Comparison of ENCODE assay signal across 23 mouse cellular contexts in genomic region chr4:130164121-130164520, GRCm38 (mm10). TPM values are rescaled to one million over a fixed set of nuclear protein-coding genes. Genes with fewer than 3 reads are reported as not detected.
DNase-seq lines count a peak whose midpoint lies in the region; ATAC-seq and TF ChIP-seq lines count a peak whose summit lies in the region.
"Had no signal": no experiment of that assay in that cellular context is flagged by ENCODE, and none has a peak within 500 bp of the region (broad histone marks: within the 10 kb centered on the region; RNA-seq: fewer than 3 reads in every experiment).

No protein-coding gene starts in this region.

- H3K4me1 ChIP-seq in heart, adult 2 months (ENCODE audit: control insufficient read depth, insufficient read depth, low read length) = peaks cover 25% of the 10 kb centered on the region
- peaks cover 33% of the 10 kb centered on the region for H3K4me1 ChIP-seq in kidney, adult 2 months (ENCODE audit: control insufficient read depth, insufficient read depth, low read length)
- peaks cover 25% of the 10 kb centered on the region for H3K4me1 ChIP-seq in kidney, embryonic 14.5 days (ENCODE audit: control insufficient read depth, insufficient read depth, low read length)
- peaks cover 29% of the 10 kb centered on the region for H3K4me1 ChIP-seq in lung, postnatal 0 days (ENCODE audit: insufficient read depth, low read depth, low read length)
- H3K4me1 ChIP-seq in lung, adult 2 months (ENCODE audit: control insufficient read depth, insufficient read depth, low read length) = peaks cover 29% of the 10 kb centered on the region
- H3K4me1 ChIP-seq in stomach, postnatal 0 days (replicated peaks; ENCODE audit: control insufficient read depth, insufficient read depth) = peaks cover 19% of the 10 kb centered on the region

- no peak overlapping the region for H3K4me2 ChIP-seq in kidney, embryonic 14.5 days (replicated peaks; ENCODE audit: low read depth, low read length)
- H3K4me2 ChIP-seq in lung, postnatal 0 days (replicated peaks; ENCODE audit: low read depth, low read length) = no peak overlapping the region
- no peak overlapping the region for H3K4me2 ChIP-seq in stomach, postnatal 0 days (replicated peaks; ENCODE audit: low read depth)

- no peaks in the 10 kb centered on the region for H3K9me3 ChIP-seq in kidney, embryonic 14.5 days (ENCODE audit: control insufficient read depth, low read length)
- no peaks in the 10 kb centered on the region for H3K9me3 ChIP-seq in lung, postnatal 0 days (ENCODE audit: low read length)
- no peaks in the 10 kb centered on the region for H3K9me3 ChIP-seq in stomach, postnatal 0 days (ENCODE audit: control insufficient read depth, low read length)
- H3K9me3 ChIP-seq: hindbrain, embryonic 13.5 days; limb, embryonic 15.5 days; midbrain, embryonic 12.5 days had no signal

- H3K9ac ChIP-seq in heart, adult 2 months (ENCODE audit: low read depth, low read length) = no peak overlapping the region
- H3K9ac ChIP-seq in kidney, embryonic 14.5 days (ENCODE audit: low read depth, low read length) = no peak overlapping the region
- H3K9ac ChIP-seq in lung, postnatal 0 days (replicated peaks; ENCODE audit: low read depth) = no peak overlapping the region
- H3K9ac ChIP-seq in stomach, postnatal 0 days (ENCODE audit: low read length) = 0 out of 2 replicates have a peak overlapping the region, but pooled peaks have one; percentile 2

- no peak for DNase-seq in heart, adult 2 months
- DNase-seq in heart, postnatal 14 days = no peak
- no peak for DNase-seq in kidney, adult 2 months
- no peak for DNase-seq in lung, postnatal 0 days (ENCODE audit: low spot score)
- no peak for DNase-seq in lung, adult 2 months
- DNase-seq in stomach, postnatal 0 days (ENCODE audit: low spot score) = no peak
- no peak for DNase-seq in embryo, embryonic 11 days
- DNase-seq: cerebellum, postnatal 14 days; spleen, adult 18-20 months had no signal

- H3K36me3 ChIP-seq in heart, adult 2 months (ENCODE audit: control insufficient read depth, insufficient read depth, low read length) = peaks cover 5% of the 10 kb centered on the region
- no peaks in the 10 kb centered on the region for H3K36me3 ChIP-seq in kidney, adult 2 months (ENCODE audit: control insufficient read depth, insufficient read depth, low read length)
- H3K36me3 ChIP-seq in kidney, embryonic 14.5 days (ENCODE audit: control insufficient read depth, insufficient read depth, low read length) = no peaks in the 10 kb centered on the region
- peaks cover 15% of the 10 kb centered on the region; the same call in 1 of the 2 replicates for H3K36me3 ChIP-seq in lung, postnatal 0 days (ENCODE audit: insufficient read depth, low read length)
- H3K36me3 ChIP-seq in stomach, postnatal 0 days (ENCODE audit: control insufficient read depth, insufficient read depth, low read length) = peaks cover 3% of the 10 kb centered on the region; the same call in 1 of the 2 replicates
- H3K36me3 ChIP-seq: hindbrain, embryonic 13.5 days; limb, embryonic 15.5 days; midbrain, embryonic 12.5 days had no signal

- H3K4me3 ChIP-seq in heart, adult 2 months = no peak overlapping the region
- no peak overlapping the region for H3K4me3 ChIP-seq in kidney, adult 2 months (ENCODE audit: insufficient read depth, low read depth, low read length)
- no peak overlapping the region for H3K4me3 ChIP-seq in kidney, embryonic 14.5 days (ENCODE audit: low read length)
- H3K4me3 ChIP-seq in lung, postnatal 0 days (ENCODE audit: low read depth, low read length) = no peak overlapping the region
- no peak overlapping the region for H3K4me3 ChIP-seq in lung, adult 2 months (replicated peaks; ENCODE audit: extremely low read depth, low read depth, low read length)
- H3K4me3 ChIP-seq in stomach, postnatal 0 days (ENCODE audit: low read depth, low read length) = no peak overlapping the region
- H3K4me3 ChIP-seq: hindbrain, embryonic 13.5 days; myocyte had no signal

- H3K27me3 ChIP-seq in heart, adult 2 months (ENCODE audit: control insufficient read depth, insufficient read depth, low read length) = no peaks in the 10 kb centered on the region
- H3K27me3 ChIP-seq in kidney, adult 2 months (replicated peaks; ENCODE audit: control insufficient read depth, insufficient read depth, low read length) = no peaks in the 10 kb centered on the region
- 0 out of 2 replicates have a peak, but pooled peaks cover 4% of the 10 kb centered on the region for H3K27me3 ChIP-seq in kidney, embryonic 14.5 days (ENCODE audit: control insufficient read depth, insufficient read depth, low read length)
- H3K27me3 ChIP-seq in lung, postnatal 0 days (replicated peaks; ENCODE audit: insufficient read depth, low read length) = no peaks in the 10 kb centered on the region
- no peaks in the 10 kb centered on the region for H3K27me3 ChIP-seq in stomach, postnatal 0 days (ENCODE audit: control insufficient read depth, insufficient read depth, low read length)
- H3K27me3 ChIP-seq: limb, embryonic 15.5 days had no signal

- 81% methylated on average over 6 of the region's 6 CpGs for WGBS in heart, adult 2 months
- WGBS in kidney, adult 2 months = 96% methylated on average over 6 of the region's 6 CpGs
- WGBS in kidney, embryonic 14.5 days = 82% methylated on average over 6 of the region's 6 CpGs
- 78% methylated on average over 6 of the region's 6 CpGs for WGBS in lung, postnatal 0 days
- WGBS in lung, adult 2 months = 84% methylated on average over 6 of the region's 6 CpGs
- 86% methylated on average over 6 of the region's 6 CpGs for WGBS in stomach, postnatal 0 days

- peak overlapping the region; percentile 75 for H3K27ac ChIP-seq in heart, adult 2 months
- peak overlapping the region; percentile 62 for H3K27ac ChIP-seq in kidney, adult 2 months (ENCODE audit: insufficient read depth, low read depth, low read length)
- no peak overlapping the region for H3K27ac ChIP-seq in kidney, embryonic 14.5 days (ENCODE audit: low read depth, low read length)
- H3K27ac ChIP-seq in lung, postnatal 0 days (ENCODE audit: low read length) = 0 out of 2 replicates have a peak overlapping the region, but pooled peaks have one; percentile 60
- peak overlapping the region; percentile 56 for H3K27ac ChIP-seq in stomach, postnatal 0 days (replicated peaks)
- H3K27ac ChIP-seq: hindbrain, embryonic 13.5 days; limb, embryonic 15.5 days; macrophage; midbrain, embryonic 12.5 days had no signal

- no peak for TF ChIP-seq POLR2A in heart, adult 2 months (IDR thresholded peaks at IDR 0.05; ENCODE audit: insufficient read depth, low read depth, low read length)
- TF ChIP-seq POLR2A in kidney, adult 2 months (IDR thresholded peaks at IDR 0.05; ENCODE audit: low read depth, low read length) = no peak
- no peak for TF ChIP-seq POLR2A in lung, adult 2 months (IDR thresholded peaks at IDR 0.05; ENCODE audit: borderline replicate concordance, extremely low read depth, low read depth, low read length)

- intact Hi-C loops in heart, adult 2 months (cut with DNase I) = no loop called here
- intact Hi-C loops in heart, postnatal 14 days (cut with DNase I) = no loop called here

- no peak for TF ChIP-seq EP300 in heart, adult 2 months (IDR thresholded peaks at IDR 0.05; ENCODE audit: insufficient read depth, low read depth, low read length)
- no peak for TF ChIP-seq EP300 in lung, postnatal 0 days (IDR thresholded peaks at IDR 0.05)
- TF ChIP-seq EP300 in stomach, postnatal 0 days (optimal IDR thresholded peaks at IDR 0.05) = no peak

- H3K79me2 ChIP-seq in heart, adult 2 months (replicated peaks; ENCODE audit: control insufficient read depth, insufficient read depth, low read length) = no peaks in the 10 kb centered on the region

- ATAC-seq in kidney, embryonic 14.5 days (ENCODE audit: low FRiP score, low TSS enrichment) = no peak
- ATAC-seq in lung, postnatal 0 days = no peak
- ATAC-seq in stomach, postnatal 0 days (ENCODE audit: low FRiP score, low TSS enrichment) = no peak
- ATAC-seq: activated CD4-positive, CD25-positive, alpha-beta regulatory T cell, adult 4 months; forebrain, embryonic 16.5 days had no signal

- no peak for TF ChIP-seq CTCF in heart, adult 2 months (IDR thresholded peaks at IDR 0.05)
- no peak for TF ChIP-seq CTCF in kidney, adult 2 months (conservative IDR thresholded peaks at IDR 0.05; ENCODE audit: insufficient read depth, insufficient read length, low read depth, low read length)
- no peak for TF ChIP-seq CTCF in lung, postnatal 0 days (IDR thresholded peaks at IDR 0.05)
- TF ChIP-seq CTCF in lung, adult 2 months (IDR thresholded peaks at IDR 0.05; ENCODE audit: insufficient read depth, low read length) = no peak
- no peak for TF ChIP-seq CTCF in stomach, postnatal 0 days (IDR thresholded peaks at IDR 0.05; ENCODE audit: low read depth)

RNA-seq across cellular contexts. Expression of gene Tinagl1, which starts 10.8 kb away (rescaled TPM):
- total RNA-seq in heart, adult 2 months (2021) = 10 to 100 TPM; 56.4 to 68.6 TPM
- polyA plus RNA-seq in heart, adult 2 months (2012; rRNA removed) = 61.9 and 84.0 TPM in 2 replicates
- 10 to 100 TPM; 67.5 to 74.6 TPM for total RNA-seq in heart, postnatal 14 days (2021)
- polyA plus RNA-seq in kidney, adult 2 months (2012; rRNA removed) = 118 and 133 TPM in 2 replicates
- polyA plus RNA-seq in kidney, embryonic 14.5 days (2014; fragmentation: Nextera tagmentation; extraction: Ambion mirVana) = 20.9 and 26.1 TPM in 2 replicates
- 213 and 288 TPM in 2 replicates for polyA plus RNA-seq in lung, postnatal 0 days (2015; fragmentation: Nextera tagmentation; extraction: Ambion mirVana)
- polyA plus RNA-seq in lung, adult 2 months (2012; rRNA removed) = 134 and 222 TPM in 2 replicates
- 123 and 131 TPM in 2 replicates for polyA plus RNA-seq in stomach, postnatal 0 days (2015; fragmentation: Nextera tagmentation; extraction: Ambion mirVana)
- polyA plus RNA-seq: activated CD4-positive, CD25-positive, alpha-beta regulatory T cell, adult 4 months; macrophage had no signal

RNA-seq across cellular contexts. Expression of gene Hcrtr1, which starts 25.0 kb away (rescaled TPM):
- total RNA-seq in heart, adult 2 months (2021) = not detected
- polyA plus RNA-seq in heart, adult 2 months (2012; rRNA removed) = 0.23 and 0.27 TPM in 2 replicates
- under 1 TPM in 1 of 2 experiments, not detected in 1; 0.12 TPM for total RNA-seq in heart, postnatal 14 days (2021)
- 0.54 and 0.56 TPM in 2 replicates for polyA plus RNA-seq in kidney, adult 2 months (2012; rRNA removed)
- polyA plus RNA-seq in kidney, embryonic 14.5 days (2014; fragmentation: Nextera tagmentation; extraction: Ambion mirVana) = not detected in 2 replicates
- polyA plus RNA-seq in lung, postnatal 0 days (2015; fragmentation: Nextera tagmentation; extraction: Ambion mirVana) = 0.08 and 0.18 TPM in 2 replicates
- polyA plus RNA-seq in lung, adult 2 months (2012; rRNA removed) = 0.19 and 0.66 TPM in 2 replicates
- 0.39 and 0.73 TPM in 2 replicates for polyA plus RNA-seq in stomach, postnatal 0 days (2015; fragmentation: Nextera tagmentation; extraction: Ambion mirVana)
- total RNA-seq: neutrophil, adult 5-6 weeks had no signal
- polyA plus RNA-seq: activated CD4-positive, CD25-positive, alpha-beta regulatory T cell, adult 4 months; macrophage; myocyte had no signal

RNA-seq across cellular contexts. Expression of gene Gm853, which starts 58.1 kb away (rescaled TPM):
- total RNA-seq in heart, adult 2 months (2021) = not detected
- not detected in 2 replicates for polyA plus RNA-seq in heart, adult 2 months (2012; rRNA removed)
- total RNA-seq in heart, postnatal 14 days (2021) = not detected
- 64.7 and 89.1 TPM in 2 replicates for polyA plus RNA-seq in kidney, adult 2 months (2012; rRNA removed)
- not detected in 2 replicates for polyA plus RNA-seq in kidney, embryonic 14.5 days (2014; fragmentation: Nextera tagmentation; extraction: Ambion mirVana)
- polyA plus RNA-seq in lung, postnatal 0 days (2015; fragmentation: Nextera tagmentation; extraction: Ambion mirVana) = not detected in 2 replicates
- not detected in 2 replicates for polyA plus RNA-seq in lung, adult 2 months (2012; rRNA removed)
- not detected in 2 replicates for polyA plus RNA-seq in stomach, postnatal 0 days (2015; fragmentation: Nextera tagmentation; extraction: Ambion mirVana)
- total RNA-seq: adrenal gland, postnatal 25 days; gastrocnemius, adult 8-10 months; left cerebral cortex, adult 8-10 months; neutrophil, adult 5-6 weeks had no signal
- polyA plus RNA-seq: activated CD4-positive, CD25-positive, alpha-beta regulatory T cell, adult 4 months; embryonic facial prominence, embryonic 11.5 days; limb, embryonic 15.5 days; macrophage; midbrain, embryonic 12.5 days; myocyte; urinary bladder, adult 2 months had no signal

Comparison
In these comparisons a context has a peak if more than half of its experiments do, and no peak if none do; other contexts are left out.
1. RNA of gene Gm853, which starts 58.1 kb away (polyA plus RNA-seq): 64.7 to 89.1 TPM in kidney, adult 2 months; not detected in heart, adult 2 months, not detected in kidney, embryonic 14.5 days, not detected in lung, postnatal 0 days, not detected in lung, adult 2 months and not detected in stomach, postnatal 0 days; every median in the first group is over 10 times any median in the second.